Mouse (Mus musculus) C2C12 (cell line): ENCODE results near the gene Dach1.

Experiments
- CEBPB ChIP-seq: IDR thresholded peaks from one replicate; pipeline ENCODE4 v1.6.1; 2011; ENCODE audit warnings: low read depth, mild to moderate bottlenecking, control low read depth, moderate library complexity
- CTCF ChIP-seq: IDR thresholded peaks from one replicate; pipeline ENCODE4 v1.5.1; 2011; ENCODE audit not compliant: control insufficient read depth, insufficient read depth, insufficient read length
- FOSL1 ChIP-seq: IDR thresholded peaks from one replicate; pipeline ENCODE4 v1.8.0; 2011; ENCODE audit warnings: mild to moderate bottlenecking, low read length; ENCODE audit not compliant: poor library complexity, insufficient read depth, severe bottlenecking
- MAX ChIP-seq: IDR thresholded peaks from one replicate; pipeline ENCODE4 v1.6.1; 2011; ENCODE audit warnings: mild to moderate bottlenecking, control low read depth
- MYOD1 ChIP-seq: IDR thresholded peaks from one replicate; pipeline ENCODE4 v1.6.1; 2011; ENCODE audit warnings: low read depth; ENCODE audit not compliant: control insufficient read depth, insufficient read length
- MYOG ChIP-seq: IDR thresholded peaks from one replicate; pipeline ENCODE4 v1.6.1; 2011; ENCODE audit not compliant: control insufficient read depth, insufficient read length; ENCODE audit errors: extremely low read depth
- USF1 ChIP-seq: IDR thresholded peaks from one replicate; pipeline ENCODE4 v1.6.1; 2011; ENCODE audit warnings: low read depth, mild to moderate bottlenecking, control low read depth, moderate library complexity

- no peak for TF ChIP-seq CTCF
- TF ChIP-seq USF1 = no peak
- no peak for TF ChIP-seq MYOG
- TF ChIP-seq CEBPB = no peak
- no peak for TF ChIP-seq FOSL1
- no peak for TF ChIP-seq MAX
- no peak for TF ChIP-seq MYOD1
Measured at GRCm38 (mm10) chr14:98154832-98155422, 14.6 kb downstream of the Dach1 start.
